Mouse (Mus musculus) hindbrain, postnatal 0 days (tissue): ENCODE measurements around the gene Klhdc8b. TPM values are rescaled to one million over a fixed set of nuclear protein-coding genes. Genes with fewer than 3 reads are reported as not detected.

Experiments
- ATAC-seq: fragments of 200-750 bp; cut with Nextera tagmentation; 2 replicates; pipeline ENCODE4 v1.8.0; 2017; ENCODE audit warnings: mild to moderate bottlenecking, moderate TSS enrichment, moderate library complexity
- DNase-seq: peaks from one replicate; pipeline ENCODE4 v3.0.0-alpha.2; 2015; ENCODE audit warnings: low spot score
- H3K27ac ChIP-seq: fragments of 300-500 bp; sonication (generic); 2 replicates; pipeline ENCODE4 v1.5.1; 2014; ENCODE audit warnings: mild to moderate bottlenecking
- H3K27me3 ChIP-seq: fragments of 300-500 bp; sonication (generic); 2 replicates; pipeline ENCODE4 v1.6.1; 2014; ENCODE audit warnings: low read length, mixed read lengths; ENCODE audit not compliant: insufficient read depth
- H3K36me3 ChIP-seq: fragments of 300-500 bp; sonication (generic); 2 replicates; pipeline ENCODE4 v1.6.1; 2014; ENCODE audit warnings: low read length, mixed read lengths; ENCODE audit not compliant: insufficient read depth
- H3K4me1 ChIP-seq: fragments of 300-500 bp; sonication (generic); 2 replicates; pipeline ENCODE4 v1.6.1; 2014; ENCODE audit warnings: antibody characterized with exemption, low read length, mixed read lengths; ENCODE audit not compliant: insufficient read depth
- H3K4me2 ChIP-seq: fragments of 300-500 bp; sonication (generic); 2 replicates; pipeline ENCODE4 v1.6.1; 2014; ENCODE audit warnings: low read depth, mild to moderate bottlenecking, low read length, moderate library complexity, mixed read lengths
- H3K4me3 ChIP-seq: fragments of 300-500 bp; sonication (generic); 2 replicates; pipeline ENCODE4 v1.5.1; 2014; ENCODE audit warnings: low read length
- H3K9ac ChIP-seq: fragments of 300-500 bp; sonication (generic); replicated peaks from 2 replicates; pipeline ENCODE4 v1.6.1; 2014; ENCODE audit warnings: mild to moderate bottlenecking, low read length, moderate library complexity, mixed read lengths
- H3K9me3 ChIP-seq: fragments of 300-500 bp; sonication (generic); 2 replicates; pipeline ENCODE4 v1.6.1; 2016; ENCODE audit warnings: low read length, mixed read lengths
- CTCF ChIP-seq: IDR thresholded peaks from 2 replicates; pipeline ENCODE4 v1.5.1; 2016; ENCODE audit warnings: antibody characterized with exemption, control low read depth, low read depth
- WGBS: fragments of 180-500 bp; shearing (Covaris S2); extraction: QIAGEN DNeasy Blood & Tissue Kit; methylation state at CpG from one replicate; pipeline ENCODE4 v1.1.7; 2014; 5-methylcytosine and 5-hydroxymethylcytosine counted together
- polyA plus RNA-seq: library from polyadenylated mRNA; unstranded; fragments of >200 nt; fragmentation: Nextera tagmentation; extraction: Ambion mirVana; gene quantifications from 2 replicates; pipeline ENCODE4 v1.2.1, GENCODE M21; 2015
- total RNA-seq: library from RNA; depleted of rRNA; stranded (reverse); fragments of >200 nt; gene quantifications from 2 replicates; pipeline ENCODE4 v1.2.3, GENCODE M21; 2014

Gene Klhdc8b
- total and polyA plus RNA-seq, 2 experiments from 2014 or later = 46.5 to 72.8 TPM

DNA sequence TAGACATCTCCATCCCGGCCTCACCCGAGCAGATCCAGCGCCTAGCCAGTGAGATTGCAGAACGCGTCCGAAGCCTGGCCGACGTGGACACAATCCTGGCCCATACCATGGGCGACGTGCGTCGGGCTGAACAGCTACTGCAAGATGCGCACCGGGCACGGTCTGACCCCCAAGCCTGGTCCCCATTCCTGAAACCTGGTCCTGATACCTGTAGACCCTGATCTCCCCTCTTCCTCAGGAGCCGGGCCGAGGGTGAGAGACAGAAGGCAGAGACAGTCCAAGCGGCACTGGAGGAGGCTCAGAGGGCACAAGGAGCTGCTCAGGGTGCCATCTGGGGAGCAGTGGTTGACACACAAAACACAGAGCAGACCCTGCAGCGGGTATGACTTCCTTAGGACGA is 27.8 kb upstream of the Klhdc8b start:
- Histone ChIP-seq H3K4me3 (no peak overlapping the region), H3K36me3 (peaks cover 18% of the 10 kb centered on the region), H3K27ac (peak overlapping the region; percentile 97; the same call in 1 of the 2 replicates), H3K27me3 (no peaks in the 10 kb centered on the region), H3K4me2 (no peak overlapping the region), H3K9ac (no peak overlapping the region), H3K4me1 (peaks cover 16% of the 10 kb centered on the region), H3K9me3 (no peaks in the 10 kb centered on the region)
- 96% methylated on average over 20 of the region's 20 CpGs for WGBS
- ATAC-seq (no peak), DNase-seq (no peak)
- TF ChIP-seq CTCF = no peak

- Histone ChIP-seq H3K9me3 (no peaks in the 10 kb centered on the region), H3K27ac (no peak overlapping the region), H3K4me2 (no peak overlapping the region), H3K36me3 (peaks cover 10% of the 10 kb centered on the region), H3K4me3 (no peak overlapping the region), H3K27me3 (no peaks in the 10 kb centered on the region), H3K9ac (no peak overlapping the region), H3K4me1 (peaks cover 16% of the 10 kb centered on the region)
- WGBS = 96% methylated on average over 17 of the region's 17 CpGs
- ATAC-seq (no peak), DNase-seq (no peak)
- no peak for TF ChIP-seq CTCF
Observed at GRCm38 (mm10) chr9:108488403-108488802, 27.0 kb upstream of the Klhdc8b start.

DNA sequence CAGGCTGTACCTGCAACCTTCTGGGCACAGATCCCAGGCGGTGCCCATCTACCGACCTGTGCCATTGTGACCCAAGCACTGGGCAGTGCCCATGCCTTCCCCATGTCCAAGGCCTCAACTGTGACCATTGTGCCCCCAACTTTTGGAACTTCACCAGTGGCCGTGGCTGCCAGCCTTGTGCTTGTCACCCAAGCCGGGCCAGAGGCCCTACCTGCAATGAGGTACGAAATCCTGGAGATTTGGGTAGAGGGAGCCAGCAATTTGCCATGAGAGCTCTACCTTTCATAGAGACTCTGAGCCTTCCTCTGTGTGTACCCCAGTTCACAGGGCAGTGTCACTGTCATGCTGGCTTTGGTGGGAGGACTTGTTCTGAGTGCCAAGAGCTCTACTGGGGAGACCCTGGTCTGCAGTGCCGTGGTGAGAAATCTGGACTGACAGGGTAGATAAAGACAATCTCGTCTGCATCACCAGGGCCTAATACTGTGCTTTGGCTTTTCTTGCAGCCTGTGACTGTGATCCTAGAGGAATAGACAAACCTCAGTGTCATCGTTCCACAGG is 25.7 kb upstream of the Klhdc8b start:
- ATAC-seq (no peak), DNase-seq (no peak)
- no peak overlapping the region for H3K4me3 ChIP-seq
- no peaks in the 10 kb centered on the region for H3K9me3 ChIP-seq
- no peak overlapping the region for H3K4me2 ChIP-seq
- no peak for TF ChIP-seq CTCF
- peaks cover 10% of the 10 kb centered on the region for H3K4me1 ChIP-seq
- H3K27ac ChIP-seq = no peak overlapping the region
- H3K36me3 ChIP-seq = no peaks in the 10 kb centered on the region
- 95% methylated on average over 8 of the region's 8 CpGs for whole genome bisulfite sequencing
- H3K27me3 ChIP-seq = no peaks in the 10 kb centered on the region
- H3K9ac ChIP-seq = no peak overlapping the region

DNA sequence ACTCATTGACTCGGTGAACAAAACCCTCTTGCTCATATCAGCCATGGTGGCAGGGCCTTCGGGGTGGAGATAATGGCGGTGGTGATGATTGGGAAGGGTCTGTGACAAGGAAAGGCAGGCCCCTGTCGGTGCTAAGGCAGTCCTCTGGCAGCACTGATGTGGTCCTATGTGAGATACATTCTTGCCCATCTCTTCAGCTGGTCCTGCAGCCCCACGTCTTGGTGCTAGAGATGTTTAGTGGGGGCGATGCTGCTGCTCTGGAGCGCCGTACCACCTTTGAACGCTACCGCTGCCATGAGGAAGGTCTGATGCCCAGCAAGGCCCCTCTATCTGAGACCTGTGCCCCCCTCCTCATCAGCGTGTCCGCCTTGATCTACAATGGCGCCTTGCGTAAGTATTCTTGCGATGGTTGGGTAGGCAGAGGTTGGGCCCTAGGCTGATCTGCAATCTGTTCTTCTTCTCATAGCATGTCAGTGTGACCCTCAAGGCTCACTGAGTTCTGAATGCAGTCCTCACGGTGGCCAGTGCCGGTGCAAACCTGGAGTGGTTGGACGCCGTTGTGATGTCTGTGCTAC is 24.0 kb upstream of the Klhdc8b start:
- Histone ChIP-seq H3K4me3 (no peak overlapping the region), H3K9me3 (no peaks in the 10 kb centered on the region)
- WGBS = 93% methylated on average over 19 of the region's 19 CpGs

DNA sequence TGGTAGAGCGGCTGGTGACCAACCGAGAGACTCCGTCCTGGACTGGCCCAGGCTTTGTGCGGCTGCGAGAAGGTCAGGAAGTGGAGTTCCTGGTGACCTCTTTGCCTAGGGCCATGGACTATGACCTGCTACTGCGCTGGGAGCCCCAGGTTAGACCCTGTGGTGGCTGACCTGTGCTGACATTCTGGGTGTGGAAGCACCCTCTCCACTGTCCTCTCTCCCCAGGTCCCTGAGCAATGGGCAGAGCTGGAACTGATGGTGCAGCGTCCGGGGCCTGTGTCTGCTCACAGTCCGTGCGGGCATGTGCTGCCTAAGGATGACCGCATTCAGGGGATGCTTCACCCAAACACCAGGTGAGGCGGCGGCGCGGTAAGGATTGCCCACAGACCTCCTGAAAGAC is 22.6 kb upstream of the Klhdc8b start:
- Histone ChIP-seq H3K27me3 (no peaks in the 10 kb centered on the region), H3K27ac (no peak overlapping the region), H3K9ac (no peak overlapping the region), H3K4me3 (no peak overlapping the region), H3K9me3 (no peaks in the 10 kb centered on the region), H3K4me1 (peaks cover 9% of the 10 kb centered on the region), H3K36me3 (no peaks in the 10 kb centered on the region), H3K4me2 (no peak overlapping the region)
- 94% methylated on average over 15 of the region's 15 CpGs for WGBS
- ATAC-seq = no peak
- DNase-seq = no peak
- TF ChIP-seq CTCF = no peak

More for the DNA sequence above, 24.0 kb upstream of the Klhdc8b start:
- H3K4me1 ChIP-seq = peaks cover 8% of the 10 kb centered on the region; the same call in 1 of the 2 replicates
- no peak overlapping the region for H3K9ac ChIP-seq
- H3K27ac ChIP-seq = no peak overlapping the region
- no peaks in the 10 kb centered on the region for H3K27me3 ChIP-seq
- DNase-seq = no peak
- H3K36me3 ChIP-seq = no peaks in the 10 kb centered on the region
- no peak overlapping the region for H3K4me2 ChIP-seq
- no peak for ATAC-seq
- TF ChIP-seq CTCF = no peak

DNA sequence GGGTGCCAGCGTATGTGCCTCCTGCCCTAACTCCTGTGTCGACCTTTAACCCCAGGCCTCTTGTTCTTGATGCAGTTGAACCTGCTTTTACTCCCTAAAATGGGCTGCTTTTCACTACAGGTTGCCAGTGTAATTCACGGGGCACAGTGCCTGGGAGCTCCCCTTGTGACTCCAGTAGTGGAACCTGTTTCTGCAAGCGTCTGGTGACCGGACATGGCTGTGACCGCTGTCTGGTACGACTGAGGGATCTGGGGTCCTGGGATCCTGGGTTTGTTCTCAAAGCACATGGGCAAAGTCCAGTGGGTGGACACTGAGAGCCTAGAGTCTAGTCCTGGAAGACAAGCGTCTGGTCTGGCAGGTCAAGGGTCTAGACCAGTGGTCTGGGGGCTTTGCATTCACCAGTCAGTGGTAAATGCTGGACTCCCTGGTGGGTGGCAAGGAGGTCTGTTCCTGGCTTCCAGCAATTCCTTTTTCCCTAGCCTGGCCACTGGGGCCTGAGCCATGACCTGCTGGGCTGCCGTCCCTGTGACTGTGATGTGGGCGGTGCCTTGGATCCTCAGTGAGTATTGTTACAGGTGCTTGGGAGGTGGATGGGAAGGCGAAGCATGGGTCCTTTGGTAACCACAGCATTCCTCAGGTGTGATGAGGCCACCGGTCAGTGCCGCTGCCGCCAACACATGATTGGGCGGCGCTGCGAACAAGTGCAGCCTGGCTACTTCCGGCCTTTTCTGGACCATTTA is 21.8 kb upstream of the Klhdc8b start:
- DNase-seq (no peak), ATAC-seq (no peak)
- Histone ChIP-seq H3K4me1 (peaks cover 13% of the 10 kb centered on the region), H3K9ac (no peak overlapping the region), H3K9me3 (no peaks in the 10 kb centered on the region), H3K4me3 (no peak overlapping the region), H3K27ac (no peak overlapping the region), H3K36me3 (no peaks in the 10 kb centered on the region), H3K27me3 (no peaks in the 10 kb centered on the region), H3K4me2 (no peak overlapping the region)
- 92% methylated on average over 18 of the region's 18 CpGs for WGBS
- no peak for TF ChIP-seq CTCF
